Mouse (Mus musculus): ENCODE measurements at regions not wholly inside any gene's neighbourhood (a gene's known extent, or its start where the extent isn't known, plus 50 kb on each side); places are given as distances from the start of the nearest gene placed in this dataset.

DNA sequence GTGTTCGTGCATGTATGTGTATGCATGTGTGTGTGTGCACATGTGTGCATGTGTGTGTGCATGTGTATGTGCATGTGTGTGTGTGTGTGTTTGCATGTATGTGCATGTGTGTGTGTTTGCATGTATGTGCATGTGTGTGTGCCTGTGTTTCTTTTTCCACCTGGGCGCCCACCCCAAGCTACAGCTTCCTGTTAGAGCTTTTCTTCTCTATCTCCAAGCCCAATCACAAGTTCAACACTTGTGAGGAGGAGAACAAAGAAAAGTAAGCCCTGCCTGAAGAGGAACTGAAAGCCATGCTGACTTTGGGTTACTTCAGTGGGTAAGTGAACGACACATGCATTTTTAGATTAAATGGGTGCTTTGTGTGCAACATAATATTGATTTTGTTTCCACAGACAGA, 177.4 kb downstream of the Cd83 start:
- ATAC-seq (replicated peaks; ENCODE audit: low read depth, poor library complexity, severe bottlenecking) = peak; percentile 55

DNA sequence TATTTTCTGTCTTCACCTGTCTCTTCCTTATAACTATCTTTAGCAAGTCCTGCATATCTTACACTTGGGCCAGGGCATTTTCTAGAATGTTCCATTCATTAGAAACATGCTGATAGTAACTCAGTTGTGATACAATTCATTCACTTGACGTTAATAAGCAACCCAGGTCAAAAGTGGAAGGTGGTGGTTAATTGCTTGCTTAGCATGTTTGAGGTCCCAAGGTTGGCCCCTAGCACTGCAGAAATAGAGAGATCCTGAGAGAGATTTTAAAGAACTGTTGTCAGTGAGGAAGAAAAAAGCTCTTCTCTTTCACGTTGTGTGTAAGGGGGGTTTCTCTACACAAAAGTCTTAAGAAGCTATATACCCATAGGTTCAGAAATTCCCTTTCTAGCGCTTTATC, 178.7 kb downstream of the Cd83 start:
- no peak for ATAC-seq (replicated peaks; ENCODE audit: low read depth, poor library complexity, severe bottlenecking)

DNA sequence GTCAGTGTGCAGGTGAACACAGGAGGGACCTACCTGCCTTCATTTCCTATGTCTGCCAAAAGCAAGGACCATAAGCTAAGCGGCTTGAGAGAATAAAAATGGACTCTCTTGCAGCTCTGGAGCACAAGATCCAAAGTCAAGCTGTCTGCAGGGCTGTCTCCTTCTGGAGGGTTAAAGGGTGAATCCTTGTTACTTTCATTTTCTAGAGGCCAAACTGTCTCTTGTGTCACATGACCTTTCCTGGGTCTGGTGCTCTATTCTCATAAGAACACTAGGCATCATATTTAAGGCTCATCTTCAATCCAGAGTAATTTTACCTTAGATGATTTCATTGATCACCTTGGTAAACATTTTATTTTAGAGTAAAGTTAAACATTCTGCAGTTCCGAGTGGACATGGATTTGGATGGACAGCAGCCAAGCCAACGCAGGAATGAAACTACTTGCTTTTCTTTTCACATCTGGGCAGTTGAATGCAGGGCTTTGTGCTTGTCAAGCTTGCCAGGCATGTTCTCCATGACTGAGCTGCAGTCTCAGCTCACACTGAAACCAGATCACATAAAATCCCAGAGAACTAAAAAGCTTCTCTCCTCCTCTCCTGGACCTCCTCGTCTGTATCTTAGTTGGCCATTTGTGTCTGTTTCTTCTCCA, 180.8 kb downstream of the Cd83 start:
- no peak for ATAC-seq (replicated peaks; ENCODE audit: low read depth, poor library complexity, severe bottlenecking)

DNA sequence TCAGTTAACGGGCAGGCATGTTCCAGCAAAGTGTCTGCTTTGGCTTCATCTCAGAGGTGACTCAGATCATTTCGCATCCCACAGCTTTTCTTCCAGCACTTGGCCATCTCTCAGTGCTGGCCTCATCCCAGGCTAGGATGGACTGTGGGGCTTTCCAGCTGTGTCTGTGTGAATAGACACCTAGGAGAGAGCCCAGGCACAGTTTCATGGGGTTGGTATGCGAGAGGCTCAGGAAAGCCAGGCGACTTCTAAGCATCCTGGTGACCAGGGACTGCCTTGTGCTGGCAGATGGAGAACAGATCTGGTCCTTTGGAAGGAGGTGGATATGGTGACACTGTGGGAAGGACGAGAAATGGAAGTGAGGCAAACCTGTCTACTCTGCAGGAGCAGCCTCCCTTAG, 182.9 kb downstream of the Cd83 start:
- no peak for ATAC-seq (replicated peaks; ENCODE audit: low read depth, poor library complexity, severe bottlenecking)

DNA sequence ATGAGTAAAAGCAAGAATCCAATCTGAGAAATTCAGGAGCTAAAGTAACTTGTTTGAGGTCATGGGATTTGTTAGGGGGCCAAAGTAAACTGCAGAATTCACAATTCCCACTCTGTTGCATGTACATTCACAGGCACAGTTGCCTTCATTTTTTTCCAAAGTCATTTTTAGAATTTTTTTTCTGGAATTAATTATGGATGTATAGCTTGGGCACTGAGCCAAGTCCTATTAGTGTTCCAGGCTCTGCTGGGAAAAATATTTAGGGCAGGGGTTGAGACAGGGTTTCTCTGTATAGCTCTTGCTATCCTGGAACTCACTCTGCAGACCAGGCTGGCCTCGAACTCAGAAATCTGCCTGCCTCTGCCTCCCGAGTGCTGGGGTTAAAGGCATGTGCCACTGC, 188.3 kb downstream of the Cd83 start:
- ATAC-seq (replicated peaks; ENCODE audit: low read depth, poor library complexity, severe bottlenecking) = no peak

DNA sequence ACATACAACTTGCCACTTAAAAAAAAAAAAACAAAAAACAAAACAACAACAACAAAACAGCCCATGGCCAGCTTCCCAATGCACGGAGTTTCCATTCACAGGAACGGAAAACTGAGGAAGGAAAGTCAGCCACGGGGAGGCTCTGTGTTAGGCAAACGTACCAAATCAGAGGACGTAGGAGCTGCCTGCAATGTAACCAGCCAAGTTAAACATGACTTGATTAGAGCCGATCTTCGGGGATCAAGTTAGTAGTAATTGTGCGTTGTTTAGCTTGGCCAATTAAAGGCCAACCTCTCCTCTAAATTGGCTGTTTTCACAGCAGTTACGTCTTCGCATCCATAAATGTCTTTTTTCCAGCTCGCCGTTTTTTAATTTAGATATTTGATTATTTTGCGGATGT, 190.7 kb downstream of the Cd83 start:
- ATAC-seq (replicated peaks; ENCODE audit: low read depth, poor library complexity, severe bottlenecking) = no peak

DNA sequence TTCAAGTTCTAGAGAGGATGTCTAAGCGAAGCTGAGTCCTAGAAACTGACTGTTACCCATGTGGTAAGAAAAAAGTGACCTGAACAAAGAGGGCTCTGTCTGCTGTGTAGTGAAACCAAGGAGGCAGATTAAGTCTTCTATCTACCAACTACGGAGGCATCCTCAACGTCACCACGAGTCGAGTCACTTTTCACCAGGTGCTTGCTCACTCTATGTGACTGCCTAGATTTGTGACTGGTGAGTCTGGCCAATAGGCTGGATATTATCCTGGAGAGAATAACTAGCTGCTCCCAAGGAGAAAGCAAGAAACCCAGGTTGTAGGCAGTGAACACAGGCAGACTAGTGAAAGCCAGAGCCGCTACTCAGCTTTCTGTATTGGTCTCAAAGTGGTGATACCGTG, 191.2 kb downstream of the Cd83 start:
- ATAC-seq (replicated peaks; ENCODE audit: low read depth, poor library complexity, severe bottlenecking) = no peak

DNA sequence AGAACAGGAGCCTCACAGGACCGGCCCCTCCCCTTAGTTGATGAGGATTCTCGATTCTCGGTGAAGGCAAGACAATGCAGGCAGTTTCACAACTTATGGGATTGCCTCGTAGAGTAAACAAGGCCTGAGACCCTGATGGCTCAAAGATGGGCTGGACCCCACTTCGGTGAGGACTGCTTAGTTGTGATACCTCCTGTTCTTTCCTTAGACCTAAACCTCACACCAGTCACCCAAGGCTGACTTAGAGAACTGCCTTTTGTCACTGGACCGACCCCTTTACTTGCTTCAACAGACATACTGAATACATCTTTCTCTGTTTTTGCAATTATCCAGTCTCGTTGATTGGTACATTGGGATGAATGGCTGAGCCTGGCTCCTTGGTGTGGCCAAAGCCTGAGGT, 192.1 kb downstream of the Cd83 start:
- ATAC-seq (replicated peaks; ENCODE audit: low read depth, poor library complexity, severe bottlenecking) = no peak

DNA sequence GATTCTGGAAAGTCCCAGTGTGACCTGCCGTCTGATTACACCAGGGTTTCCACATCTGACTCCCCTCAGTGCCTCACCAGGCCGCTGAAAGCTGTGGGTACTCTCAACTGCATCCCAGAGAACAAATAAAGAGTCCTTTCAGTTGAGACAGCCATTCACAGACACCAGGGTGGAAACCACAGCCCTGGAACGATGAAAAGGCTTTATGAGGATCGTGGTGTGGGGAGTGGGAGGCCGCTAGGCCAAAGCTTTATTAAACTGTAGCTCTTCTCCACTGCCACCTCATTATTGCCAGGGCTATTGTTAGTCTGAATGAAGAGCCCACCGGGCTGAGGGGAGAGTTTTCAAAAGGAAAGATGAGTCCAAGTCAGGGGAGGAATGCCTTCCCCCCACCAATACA, 202.8 kb downstream of the Cd83 start:
- ATAC-seq (replicated peaks; ENCODE audit: low read depth, poor library complexity, severe bottlenecking) = no peak

DNA sequence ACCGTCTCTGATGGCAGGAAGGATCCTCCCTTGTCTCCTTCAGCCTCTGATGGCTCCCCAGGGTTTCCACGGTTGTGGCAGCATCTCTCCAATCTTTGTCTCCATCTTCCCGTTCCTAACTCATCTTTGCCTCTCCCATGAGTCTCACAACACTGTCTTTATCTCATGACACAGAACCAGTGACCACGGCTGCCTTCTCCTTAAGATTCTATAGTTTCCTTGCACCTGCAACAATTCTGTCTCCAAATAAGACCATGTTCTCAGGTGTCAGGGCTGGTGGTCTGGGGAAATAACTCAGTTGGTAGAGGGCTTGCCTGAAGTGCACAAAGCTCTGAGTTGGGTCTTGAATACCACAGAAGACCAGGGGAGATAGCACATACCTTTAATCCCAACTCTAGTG, 203.8 kb downstream of the Cd83 start:
- ATAC-seq (replicated peaks; ENCODE audit: low read depth, poor library complexity, severe bottlenecking) = no peak

DNA sequence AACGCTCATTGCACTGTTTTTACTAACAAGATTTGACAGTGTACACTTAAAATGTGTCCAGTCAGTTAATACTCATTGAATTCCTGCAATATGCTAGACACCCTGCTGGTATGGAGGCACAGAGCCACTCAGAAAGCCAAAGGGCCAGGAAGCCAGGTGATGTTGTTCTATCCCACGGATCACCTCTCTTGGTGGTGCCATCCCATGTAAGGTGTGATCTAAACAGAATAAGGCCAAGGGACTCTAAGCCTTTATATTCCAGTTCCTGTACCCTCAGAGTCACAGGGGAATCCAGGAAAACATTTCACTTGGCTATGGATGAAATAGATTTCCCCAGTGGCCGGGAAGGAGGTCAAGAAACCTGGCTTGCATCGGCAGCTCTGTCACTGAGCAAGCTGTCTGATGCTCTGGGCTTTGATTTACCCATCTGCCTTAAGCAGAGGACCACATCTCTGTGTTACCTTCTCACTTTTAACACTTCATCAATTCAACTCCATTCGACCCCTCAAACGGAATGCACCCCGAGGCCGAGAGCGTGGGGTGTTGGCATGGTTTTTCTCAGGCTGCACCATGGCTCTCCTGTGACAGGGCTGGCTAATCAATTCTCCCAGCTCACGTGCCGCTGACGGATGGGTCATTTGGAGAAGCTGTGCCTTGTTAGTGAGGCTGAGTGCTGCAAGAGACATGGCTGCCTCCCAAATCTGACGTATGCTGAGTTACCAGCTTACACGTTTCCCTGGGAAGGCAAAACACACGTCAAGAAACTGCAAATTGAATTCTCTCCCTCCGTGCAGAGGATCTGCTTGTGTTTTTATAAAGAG, 205.9 kb downstream of the Cd83 start:
- ATAC-seq (replicated peaks; ENCODE audit: low read depth, poor library complexity, severe bottlenecking) = no peak

DNA sequence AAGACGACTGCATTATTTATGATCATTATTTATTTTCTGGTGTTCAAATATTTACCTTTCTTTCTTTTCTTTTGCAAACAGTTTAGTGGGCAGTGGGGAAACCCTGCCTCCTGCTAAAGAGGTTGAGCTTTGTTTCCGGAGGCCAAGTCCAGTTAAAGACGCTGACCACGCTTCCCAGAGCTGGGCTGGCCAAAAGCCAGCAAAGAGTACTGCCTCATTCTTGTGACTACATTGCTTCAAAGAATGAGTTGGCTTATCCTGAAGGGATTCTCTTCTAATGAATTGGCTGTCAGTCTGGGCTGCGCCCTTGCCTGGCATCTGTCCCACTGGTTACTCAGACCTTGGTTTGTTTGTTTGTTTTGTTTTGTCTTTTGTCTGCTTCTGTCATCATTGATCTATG, 207.2 kb downstream of the Cd83 start:
- ATAC-seq (replicated peaks; ENCODE audit: low read depth, poor library complexity, severe bottlenecking) = no peak

DNA sequence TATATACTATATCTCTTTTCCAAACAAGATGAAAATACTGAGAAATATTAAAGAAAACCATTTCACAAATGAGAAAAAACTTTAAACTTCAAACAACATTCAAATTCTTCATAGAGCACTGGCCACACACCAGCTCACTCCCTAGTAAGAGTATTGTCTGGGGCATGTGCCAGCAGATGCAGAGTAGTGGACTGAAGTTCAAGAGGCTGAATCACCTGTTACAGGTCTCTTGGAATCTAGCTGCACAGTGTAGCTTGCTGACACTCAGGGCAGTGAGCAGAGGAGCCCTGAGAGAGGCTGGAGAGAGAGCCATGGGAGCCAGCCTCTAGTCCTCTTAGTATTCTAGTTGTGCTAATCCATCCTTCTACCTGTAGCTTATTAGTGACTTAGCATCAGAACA, 208.4 kb downstream of the Cd83 start:
- ATAC-seq (replicated peaks; ENCODE audit: low read depth, poor library complexity, severe bottlenecking) = no peak

DNA sequence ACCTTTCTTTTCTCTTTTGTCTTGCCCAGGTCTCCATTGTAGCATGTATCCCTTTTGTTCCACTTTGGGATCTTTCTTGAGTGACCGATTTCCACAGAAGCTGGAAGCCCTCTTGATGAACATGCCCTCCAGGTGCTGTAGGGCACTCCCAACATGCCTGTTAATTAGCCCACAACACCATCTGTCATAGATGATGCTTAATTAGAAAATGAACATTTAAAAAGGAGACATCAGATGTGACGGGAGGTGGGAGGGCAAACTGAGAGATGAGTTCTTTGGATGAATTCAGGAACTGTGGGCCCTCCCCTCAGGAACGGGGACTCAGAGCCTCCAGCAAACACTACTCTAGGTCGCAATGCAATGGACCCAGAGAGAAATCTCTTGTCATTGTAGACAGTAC, 209.8 kb downstream of the Cd83 start:
- ATAC-seq (replicated peaks; ENCODE audit: low read depth, poor library complexity, severe bottlenecking) = no peak

DNA sequence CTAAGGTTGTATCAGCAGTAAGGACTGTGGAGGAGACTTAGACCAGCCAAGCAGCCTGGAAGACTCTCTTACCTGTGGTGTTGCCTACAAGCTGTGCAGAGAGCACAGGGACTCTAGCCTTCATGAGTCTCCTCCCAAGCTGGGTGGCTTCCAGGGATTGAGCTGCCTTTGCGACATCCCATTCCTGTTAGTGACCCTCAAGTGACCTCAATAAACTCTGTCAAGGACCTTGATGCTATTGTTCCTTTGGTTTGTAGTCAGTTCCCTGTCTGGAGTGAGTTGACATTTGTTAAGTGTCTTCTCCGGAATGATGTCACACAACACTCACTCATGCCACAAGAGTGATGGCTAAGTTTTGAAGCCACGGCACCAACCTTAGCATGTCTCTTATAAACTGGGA, 211.0 kb downstream of the Cd83 start:
- ATAC-seq (replicated peaks; ENCODE audit: low read depth, poor library complexity, severe bottlenecking) = no peak

DNA sequence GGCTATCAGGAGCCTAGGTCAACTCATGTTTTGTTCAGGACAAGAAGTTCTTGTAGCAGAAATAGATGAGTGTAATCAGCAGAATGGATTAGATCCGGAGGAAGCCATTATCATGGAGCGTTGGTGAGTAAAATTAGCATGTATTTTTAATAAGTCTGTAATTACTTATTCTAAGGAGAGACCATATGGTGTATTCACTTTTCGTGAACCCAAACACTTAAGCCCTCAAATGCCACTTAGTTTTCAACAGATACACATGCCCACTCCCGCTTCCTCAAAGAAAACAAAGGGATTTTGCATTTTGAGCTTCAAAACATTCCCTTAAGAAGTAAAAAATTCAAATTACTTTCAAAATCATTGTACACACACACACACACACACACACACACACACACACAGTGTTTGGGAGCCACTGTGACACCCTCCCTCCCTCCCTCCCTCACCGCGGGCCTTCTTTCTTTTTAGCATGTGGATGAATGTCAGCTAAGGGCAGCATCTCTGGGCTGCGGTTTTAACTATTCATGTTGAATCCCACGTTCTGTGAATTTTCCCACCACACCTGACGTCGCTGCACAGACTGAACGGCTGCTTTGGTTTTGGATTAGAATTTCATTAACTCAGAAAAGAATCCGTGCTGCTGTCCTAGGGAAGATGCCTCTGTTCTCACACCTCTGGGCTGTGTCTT, 217.4 kb downstream of the Cd83 start:
- ATAC-seq (replicated peaks; ENCODE audit: low read depth, poor library complexity, severe bottlenecking) = no peak

DNA sequence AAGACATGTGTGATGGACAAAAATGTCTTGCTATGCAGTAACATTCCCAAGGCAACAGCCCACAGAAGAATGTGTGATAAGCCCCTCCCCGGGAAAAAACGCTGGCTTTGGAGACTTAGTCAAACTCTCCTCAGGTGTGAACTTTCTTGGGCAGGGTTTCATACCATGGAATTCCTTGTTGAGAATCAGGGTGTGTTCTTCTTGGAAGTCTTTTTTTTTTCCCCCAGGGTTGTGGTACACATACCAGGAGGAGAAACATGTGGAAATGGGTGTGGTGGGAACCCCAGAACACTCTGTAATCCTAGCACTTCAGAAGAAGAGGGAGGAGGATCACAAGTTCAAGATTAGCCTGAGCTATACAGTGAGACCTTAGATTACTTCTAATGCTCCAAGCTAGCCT, 228.3 kb downstream of the Cd83 start:
- ATAC-seq (replicated peaks; ENCODE audit: low read depth, poor library complexity, severe bottlenecking) = no peak

DNA sequence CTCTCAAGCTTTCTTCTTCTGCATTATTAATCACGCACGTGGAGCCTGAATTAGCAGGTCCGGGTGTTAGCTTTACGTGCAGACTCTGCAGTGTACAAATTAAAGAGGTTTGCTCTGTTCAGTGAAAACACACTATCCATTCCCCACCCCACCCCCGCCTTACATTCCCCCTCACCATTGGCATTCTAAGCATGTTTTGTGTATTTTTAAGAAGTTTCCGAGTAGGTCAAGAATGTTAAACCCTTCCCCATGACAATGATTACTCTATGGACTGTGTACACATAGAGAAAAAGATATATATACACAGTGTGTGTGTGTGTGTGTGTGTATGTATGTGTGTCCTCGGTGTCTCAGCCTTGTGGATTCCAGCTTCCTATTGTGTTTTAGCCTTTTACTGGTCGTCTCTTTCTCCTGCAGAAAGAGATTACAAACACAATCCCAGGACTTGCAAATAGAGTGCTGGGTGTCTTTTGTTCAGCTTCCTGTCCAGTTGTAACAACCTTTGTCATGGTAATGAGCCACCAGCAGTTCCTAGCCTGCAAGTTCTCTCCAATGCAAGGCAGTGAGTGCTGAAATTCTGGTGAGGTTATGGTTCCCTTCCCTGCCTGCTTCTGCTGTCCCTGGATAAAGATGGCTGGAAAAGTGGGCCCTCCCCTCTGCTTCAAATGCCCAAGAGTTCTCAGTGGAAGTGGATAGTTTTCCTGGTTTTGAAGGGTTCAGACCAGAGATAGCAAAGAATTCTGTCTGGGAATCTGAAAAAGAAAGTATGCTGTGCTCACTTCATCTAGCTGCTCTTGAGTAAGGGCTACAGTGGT, 234.1 kb downstream of the Cd83 start:
- no peak for ATAC-seq (replicated peaks; ENCODE audit: low read depth, poor library complexity, severe bottlenecking)

DNA sequence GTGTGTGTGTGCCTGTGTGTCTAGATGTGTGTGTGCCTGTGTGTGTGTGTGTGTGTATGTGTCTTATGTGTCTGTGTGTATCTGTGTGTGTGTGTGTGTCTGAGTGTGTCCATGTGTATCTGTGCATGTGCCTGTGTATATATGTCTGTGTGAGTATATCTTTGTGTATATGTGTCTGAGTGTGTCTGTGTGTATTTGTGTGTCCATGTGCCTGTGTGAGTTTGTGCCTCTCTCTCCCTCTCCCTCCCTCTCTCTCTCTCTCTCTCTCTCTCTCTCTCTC, 234.7 kb downstream of the Cd83 start:
- no peak for ATAC-seq (replicated peaks; ENCODE audit: low read depth, poor library complexity, severe bottlenecking)

DNA sequence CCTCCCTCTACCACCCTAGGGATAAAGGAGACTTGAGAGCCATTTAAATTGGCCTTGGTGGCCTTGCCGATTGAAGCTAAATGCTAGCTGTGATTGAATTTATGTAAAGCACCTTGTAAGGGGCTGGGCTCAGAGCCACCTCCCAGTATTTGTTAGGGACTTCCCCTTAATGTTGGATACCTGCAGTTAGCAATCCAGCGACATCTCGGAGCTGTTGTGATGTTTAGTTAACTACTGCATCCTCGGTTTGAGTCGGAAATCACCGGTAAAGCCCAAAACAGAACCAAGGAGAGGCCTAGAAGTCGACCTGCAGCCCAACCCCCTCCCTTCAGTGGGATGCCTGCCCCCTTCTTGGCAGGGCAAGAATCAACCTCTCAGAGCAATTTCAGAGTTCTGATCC, 236.3 kb downstream of the Cd83 start:
- no peak for ATAC-seq (replicated peaks; ENCODE audit: low read depth, poor library complexity, severe bottlenecking)

DNA sequence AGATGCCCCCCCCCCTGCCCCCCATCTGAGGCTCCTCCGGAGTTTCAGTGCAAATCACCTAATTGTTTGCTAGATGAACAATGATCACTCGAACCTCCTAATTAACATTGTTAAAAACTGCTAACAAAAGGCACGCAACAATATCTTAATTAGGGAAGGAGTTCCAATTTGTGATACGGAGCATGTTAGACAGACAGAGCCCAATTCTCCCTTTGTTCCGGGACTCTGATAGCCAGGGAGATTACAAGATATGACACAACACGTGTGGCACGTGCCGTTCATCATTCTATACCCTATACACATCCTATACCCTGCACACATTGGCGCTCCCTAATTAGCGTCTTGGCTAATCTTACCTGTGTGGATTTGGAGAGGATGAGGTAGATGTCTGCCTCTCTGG, 237.5 kb downstream of the Cd83 start:
- ATAC-seq (replicated peaks; ENCODE audit: low read depth, poor library complexity, severe bottlenecking) = no peak
